Mouse (Mus musculus): Measurements from ENCODE around the gene Siglech. TPM values are rescaled to one million over a fixed set of nuclear protein-coding genes. Genes with fewer than 3 reads are reported as not detected.

Gene Siglech
- total RNA-seq (2023), result 1 to 10 TPM; 1.7 to 1.8 TPM

DNA sequence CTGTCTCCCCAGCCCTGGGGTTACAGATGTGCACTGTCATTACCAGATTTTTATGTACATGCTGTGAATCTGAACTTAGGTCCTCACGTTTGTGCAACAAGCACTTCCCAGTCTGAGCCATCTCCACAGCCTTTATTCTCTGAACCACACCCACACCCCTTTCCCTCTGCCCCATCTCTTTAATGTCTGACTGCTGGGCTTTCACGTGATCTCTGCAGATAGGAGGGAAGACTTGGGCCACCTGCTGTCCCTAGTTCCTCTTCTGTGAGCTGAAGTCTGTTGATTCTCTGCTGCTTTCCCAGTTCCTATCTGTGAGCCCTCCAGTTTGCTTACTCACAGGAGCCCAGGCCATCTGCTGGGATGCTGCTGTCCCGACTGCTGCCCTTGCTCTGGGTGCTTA is at the start of gene Siglech:
Siglech (plus strand) TSS at position 253 of the 400 bp plus-strand sequence.

DNA sequence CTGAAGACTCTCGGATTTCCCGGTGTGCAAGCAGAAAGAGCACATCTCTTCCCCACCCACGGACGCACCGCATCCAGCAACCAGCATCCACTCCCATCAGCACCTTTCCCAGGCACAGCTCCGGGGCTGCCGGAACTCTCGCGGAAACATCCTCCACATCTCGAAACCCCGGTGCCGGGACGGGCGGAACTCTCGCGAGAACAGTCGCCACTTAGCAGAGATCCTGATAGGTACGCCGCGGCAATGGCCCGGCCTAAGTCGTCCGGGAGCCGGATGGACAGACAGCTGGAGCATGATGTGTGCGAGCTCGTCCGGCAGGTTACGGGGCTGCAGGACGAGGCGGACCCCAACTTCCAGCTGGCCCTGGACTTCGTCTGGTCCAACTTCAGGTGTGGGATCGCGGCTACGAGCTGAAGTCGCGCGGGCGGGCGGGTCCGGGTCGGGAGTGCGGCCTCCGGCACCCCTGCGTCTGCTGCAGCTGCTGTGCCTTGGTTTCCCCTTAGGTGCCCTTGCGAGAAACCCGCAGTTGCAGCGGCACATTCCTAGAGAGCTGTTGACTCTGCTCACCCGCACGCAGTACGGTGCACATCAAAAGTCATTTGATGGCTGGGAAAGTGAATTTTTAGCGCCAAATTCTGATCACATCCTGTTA is 26.1 kb downstream of the Siglech start, which contains the start of gene Tubgcp5:
Tubgcp5 (plus strand) TSS at position 203 of the 652 bp plus-strand sequence.

Other genes starting within 250 kb of the Siglech start
- 10 to 100 TPM; 47.7 to 48.5 TPM for gene Tubgcp5, start 26.0 kb downstream of the Siglech start, total RNA-seq (2023)
- 10 to 100 TPM; 47.2 to 60.5 TPM for gene Cyfip1, start 73.6 kb downstream of the Siglech start, total RNA-seq (2023)
- 10 to 100 TPM; 41.4 to 43.5 TPM for gene Nipa2, start 194.3 kb downstream of the Siglech start, total RNA-seq (2023)